Mouse (Mus musculus): ENCODE results near the gene Apol6.

DNA sequence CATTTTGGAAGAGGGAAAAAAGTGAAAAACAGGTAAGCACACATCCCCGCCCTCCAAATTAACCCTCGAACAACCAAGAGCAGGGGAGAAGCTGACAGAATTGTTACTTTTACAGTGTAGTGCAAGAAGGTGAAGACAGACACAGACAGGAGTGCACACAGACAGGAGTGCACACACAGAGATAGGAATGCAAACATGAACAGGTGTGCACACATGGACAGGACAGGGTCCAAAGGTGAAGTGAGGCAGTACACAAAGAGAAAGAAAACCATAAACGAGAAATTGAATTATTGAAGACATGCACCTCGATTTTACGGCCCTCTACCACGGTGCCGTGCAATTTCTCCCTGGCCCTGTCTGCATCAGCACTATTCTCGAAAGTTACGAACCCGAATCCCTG lies 60.7 kb downstream of the Apol6 start:
- TF ChIP-seq GATA1 (IDR thresholded peaks at IDR 0.05; ENCODE audit: borderline replicate concordance, low read length) (no peak), FLI1 (IDR thresholded peaks at IDR 0.05; ENCODE audit: low read length) (no peak)
